Comparison of ENCODE assay signal across 8 mouse cellular contexts in genomic region chr3:17786023-17786720, GRCm38 (mm10).
A peak's percentile ranks its signal among the peaks of the same experiment; 100 is the strongest.
DNase-seq lines count a peak whose midpoint lies in the region; ATAC-seq and TF ChIP-seq lines count a peak whose summit lies in the region.

No protein-coding gene starts in this region.

- no peak for TF ChIP-seq POLR2A in liver, adult 2 months (IDR thresholded peaks at IDR 0.05; ENCODE audit: extremely low read depth, insufficient read depth, low read length)

- peaks cover 14% of the 10 kb centered on the region for H3K27me3 ChIP-seq in liver, adult 2 months (ENCODE audit: control insufficient read depth, insufficient read depth, low read length)
- H3K27me3 ChIP-seq in heart, embryonic 13.5 days (replicated peaks) = peaks cover 70% of the 10 kb centered on the region
- no peaks in the 10 kb centered on the region for H3K27me3 ChIP-seq in neural tube, embryonic 13.5 days

- no peak overlapping the region for H3K9ac ChIP-seq in liver, adult 2 months (ENCODE audit: low read depth, low read length)
- peak overlapping the region; percentile 78 for H3K9ac ChIP-seq in heart, embryonic 13.5 days
- peak overlapping the region; percentile 100 for H3K9ac ChIP-seq in neural tube, embryonic 13.5 days

- peak overlapping the region; percentile 6; the same call in 1 of the 2 replicates for H3K4me3 ChIP-seq in liver, adult 2 months (ENCODE audit: insufficient read depth, low read depth, low read length)
- peak overlapping the region; percentile 58 for H3K4me3 ChIP-seq in heart, embryonic 13.5 days
- H3K4me3 ChIP-seq in neural tube, embryonic 13.5 days = peak overlapping the region; percentile 70

- no peaks in the 10 kb centered on the region for H3K79me2 ChIP-seq in liver, adult 2 months (ENCODE audit: control insufficient read depth, insufficient read depth, low read length)

- TF ChIP-seq CTCF in liver, adult 2 months (IDR thresholded peaks at IDR 0.05; ENCODE audit: low read depth, low read length) = no peak

- H3K36me3 ChIP-seq in liver, adult 2 months (ENCODE audit: control insufficient read depth, insufficient read depth, low read length) = no peaks in the 10 kb centered on the region
- no peaks in the 10 kb centered on the region for H3K36me3 ChIP-seq in heart, embryonic 13.5 days
- H3K36me3 ChIP-seq in neural tube, embryonic 13.5 days = no peaks in the 10 kb centered on the region

- no peaks in the 10 kb centered on the region for H3K9me3 ChIP-seq in heart, embryonic 13.5 days
- H3K9me3 ChIP-seq in neural tube, embryonic 13.5 days = no peaks in the 10 kb centered on the region

- H3K4me2 ChIP-seq in heart, embryonic 13.5 days = peak overlapping the region; percentile 93
- peak overlapping the region; percentile 97 for H3K4me2 ChIP-seq in neural tube, embryonic 13.5 days

- no peak overlapping the region for H3K27ac ChIP-seq in liver, adult 2 months (replicated peaks; ENCODE audit: insufficient read depth, low read depth, low read length)
- no peak overlapping the region for H3K27ac ChIP-seq in heart, embryonic 13.5 days (replicated peaks)
- peak overlapping the region; percentile 100 for H3K27ac ChIP-seq in neural tube, embryonic 13.5 days (replicated peaks)

- WGBS in liver, adult 2 months = 2% methylated on average over 52 of the region's 56 CpGs
- 1% methylated on average over 56 of the region's 56 CpGs for WGBS in heart, embryonic 13.5 days
- WGBS in neural tube, embryonic 13.5 days = under 1% methylated on average over 55 of the region's 56 CpGs

- no peak for DNase-seq in liver, adult 2 months (ENCODE audit: extremely low read depth, low read depth, low spot score)
- DNase-seq in liver = no peak
- peak; percentile 75 for DNase-seq in cerebellum, adult 9-11 months
- DNase-seq in left cerebral cortex, adult 8-10 months (ENCODE audit: low spot score in 2 of 2) = peak; percentile 60 to 78
- DNase-seq in thymus, adult 18-20 months = no peak
- DNase-seq in ovary, postnatal 10 days (ENCODE audit: low spot score) = no peak

- peaks cover 5% of the 10 kb centered on the region; the same call in 1 of the 2 replicates for H3K4me1 ChIP-seq in liver, adult 2 months (ENCODE audit: control insufficient read depth, insufficient read depth, low read length)
- H3K4me1 ChIP-seq in heart, embryonic 13.5 days = peaks cover 11% of the 10 kb centered on the region
- H3K4me1 ChIP-seq in neural tube, embryonic 13.5 days (replicated peaks) = peaks cover 39% of the 10 kb centered on the region

- ATAC-seq in heart, embryonic 13.5 days (ENCODE audit: extremely low read depth, insufficient number of reproducible peaks, low FRiP score, low TSS enrichment) = 0 out of 2 replicates have a peak, but pooled peaks have one; percentile 8
- ATAC-seq in neural tube, embryonic 13.5 days (ENCODE audit: low read depth) = peak; percentile 55

Comparison
In these comparisons a context has a peak if more than half of its experiments do, and no peak if none do; other contexts are left out.
1. DNase-seq: peak in cerebellum, adult 9-11 months (single experiment) and left cerebral cortex, adult 8-10 months (2 of 2); none in liver, adult 2 months (single experiment), liver (single experiment), thymus, adult 18-20 months (0 of 2) and ovary, postnatal 10 days (single experiment).
2. H3K4me3 ChIP-seq: peak in every context shown above with its lines; median percentile 70 in neural tube, embryonic 13.5 days; 58 in heart, embryonic 13.5 days; 6 in liver, adult 2 months.